Mouse (Mus musculus): ENCODE results near the gene Srms.
"Not testable (repeated sequence)": the region's sequence is repeated elsewhere in the genome, so short reads cannot be mapped to it uniquely, and the experiment has no call there.

Srms gene

DNA sequence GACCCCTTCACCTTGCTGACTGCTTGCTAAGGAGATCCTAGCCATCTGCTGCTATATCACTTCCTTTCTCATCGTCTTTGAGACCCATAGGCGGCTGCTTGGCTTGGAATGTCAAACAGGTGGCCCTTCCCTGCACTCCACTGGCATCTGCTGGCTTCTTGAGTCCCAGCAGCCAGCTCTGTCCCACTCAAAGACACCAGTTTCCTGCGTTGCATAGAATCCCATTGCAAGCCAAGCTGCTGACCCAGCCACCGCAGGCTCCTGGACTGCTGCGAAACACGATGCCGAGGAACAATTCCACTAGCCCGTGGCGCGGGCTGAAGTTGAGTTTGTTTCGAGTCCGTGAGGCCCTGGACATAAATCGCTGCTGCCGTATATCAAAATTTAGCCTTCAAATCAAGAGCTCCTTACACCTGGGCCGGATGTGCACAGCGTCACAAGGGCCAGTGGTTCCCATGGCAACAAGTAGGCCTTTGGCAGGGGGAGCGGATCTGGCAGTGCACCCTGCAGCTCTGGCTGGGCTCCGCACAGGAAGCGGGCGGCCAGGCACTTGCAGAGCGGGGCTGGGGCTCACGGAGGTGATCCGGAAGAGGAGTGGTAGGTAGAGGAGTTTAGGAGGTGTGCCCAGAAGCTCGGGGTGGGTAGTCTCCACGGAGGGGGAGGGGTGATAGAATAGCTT is 6.7 kb upstream of the Srms start, which contains the start of gene Fndc11:
Gene Fndc11 (plus strand): TSS at position 476 of the 679 bp plus-strand sequence.
- no peak for DNase-seq (ENCODE audit: low spot score)

DNA sequence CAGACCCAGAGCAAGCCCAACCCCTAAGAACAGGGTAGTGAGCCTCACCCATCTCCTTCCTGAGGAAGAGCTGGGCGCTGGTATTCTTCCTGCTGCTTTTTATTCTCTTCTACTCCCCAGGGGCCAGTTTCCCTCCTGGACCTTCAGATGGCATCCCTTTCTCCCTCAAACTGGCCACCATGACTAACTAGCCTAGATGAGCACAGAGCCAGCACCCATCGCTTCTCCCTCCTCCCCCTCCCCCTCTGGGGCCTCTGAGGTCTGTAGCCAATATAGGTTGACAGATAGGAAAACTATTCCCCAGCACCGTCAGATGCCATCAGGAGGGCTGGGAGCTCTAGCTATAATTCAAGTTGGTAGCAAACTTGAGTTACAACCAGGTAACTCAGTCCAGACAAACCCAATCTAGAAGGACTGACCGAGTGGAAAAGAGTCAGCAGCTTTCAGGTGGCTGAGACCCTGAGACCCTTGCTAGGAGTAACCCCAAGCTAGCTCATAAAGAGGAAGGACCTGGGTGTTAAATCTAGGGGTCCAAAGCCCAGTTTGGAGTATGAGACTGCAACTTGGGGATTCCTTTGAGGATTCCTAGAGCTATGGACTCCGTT is 6.0 kb upstream of the Srms start:
- DNase-seq (ENCODE audit: low spot score), result no peak

DNA sequence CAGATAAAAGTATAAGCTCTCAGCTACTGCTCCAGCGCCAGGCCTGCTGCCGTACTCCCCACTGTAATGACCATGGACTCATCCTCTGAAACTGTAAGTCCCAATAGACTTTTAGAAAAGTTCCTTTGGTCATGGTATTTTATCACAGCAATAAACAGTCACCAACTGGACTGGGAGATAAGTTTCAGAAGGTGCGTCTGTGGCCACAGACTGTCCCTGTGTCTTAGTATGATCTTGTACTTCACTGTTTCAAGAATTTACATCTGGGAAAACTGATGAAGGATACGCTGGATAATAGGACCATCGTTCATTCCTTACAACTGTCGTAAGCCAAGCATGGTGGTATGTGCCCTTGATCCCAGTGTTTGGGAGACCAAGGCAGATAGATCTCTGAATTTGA is 3.1 kb upstream of the Srms start:
- no peak for DNase-seq (ENCODE audit: low spot score)

GRCm38 (mm10) chr2:181212389-181213020 is 480 bp downstream of the Srms start:
- DNase-seq (ENCODE audit: low spot score), result no peak

DNA sequence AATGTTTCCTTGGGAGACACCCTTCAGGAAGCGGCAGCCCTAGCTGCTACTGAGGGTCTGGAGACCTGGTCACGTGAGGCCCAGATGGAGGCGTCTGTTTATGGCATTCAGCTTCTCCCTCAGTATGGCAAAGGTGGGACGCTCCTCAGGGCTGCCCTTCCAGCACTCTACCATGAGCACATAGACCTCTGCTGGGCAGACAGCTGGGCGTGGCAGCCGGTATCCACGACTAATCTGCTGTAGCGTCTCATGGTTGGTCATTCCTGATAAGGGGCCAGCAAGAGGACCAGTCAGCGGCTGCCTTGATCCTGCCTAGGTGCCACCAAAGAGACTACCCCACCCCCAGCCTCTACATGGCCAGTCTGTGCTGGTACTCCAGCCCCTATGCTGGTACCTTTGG is 6.9 kb downstream of the Srms start:
- no peak for DNase-seq (ENCODE audit: low spot score)

GRCm38 (mm10) chr2:181205678-181206077 is 7.3 kb downstream of the Srms start:
- DNase-seq (ENCODE audit: low spot score), result no peak

DNA sequence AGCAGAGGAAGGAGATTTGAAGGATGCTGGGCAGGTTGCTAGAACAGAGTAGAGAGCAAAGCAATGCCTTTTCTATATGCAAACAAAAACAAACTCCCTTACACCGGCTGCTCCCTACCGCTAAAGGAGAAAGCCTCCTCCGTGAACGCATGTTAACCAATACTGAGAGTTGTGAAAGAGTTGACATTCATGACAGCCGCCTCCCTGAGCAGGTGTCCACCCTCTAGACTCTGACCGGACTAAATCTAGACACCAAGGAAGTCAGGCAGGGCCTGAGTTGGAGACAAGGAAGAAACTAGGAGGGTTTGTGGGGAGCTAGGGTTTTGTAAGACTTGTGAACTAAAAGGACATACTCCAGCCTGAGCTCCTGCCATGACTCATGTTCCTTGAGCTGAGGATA is 10.1 kb downstream of the Srms start:
- DNase-seq (ENCODE audit: low spot score), result no peak

DNA sequence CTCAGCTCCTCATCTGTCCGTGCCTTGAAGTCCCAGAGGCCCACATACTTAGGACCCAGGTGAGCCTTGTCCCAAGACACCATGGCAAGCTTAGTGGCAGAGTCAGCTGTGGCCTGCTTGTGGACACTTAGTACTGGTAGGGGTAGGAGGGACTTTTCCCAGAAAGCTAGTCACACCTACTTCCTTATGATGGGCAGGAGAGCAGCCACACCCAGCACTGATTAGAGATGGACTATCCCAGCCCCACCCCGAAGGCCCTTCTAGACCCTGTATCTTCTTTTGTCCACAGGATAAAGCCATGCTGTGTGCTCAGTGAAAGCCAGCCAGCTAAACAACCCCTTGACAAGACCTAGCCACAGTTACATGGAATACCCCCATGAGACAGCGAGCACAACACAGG is 10.6 kb downstream of the Srms start, which contains the start of gene Ptk6:
Gene Ptk6 (minus strand): TSS at position 368 of the 400 bp plus-strand sequence.
- DNase-seq (ENCODE audit: low spot score), result no peak

- DNase-seq (ENCODE audit: low spot score), result no peak
Observed at GRCm38 (mm10) chr2:181201606-181202005, 11.4 kb downstream of the Srms start.

DNA sequence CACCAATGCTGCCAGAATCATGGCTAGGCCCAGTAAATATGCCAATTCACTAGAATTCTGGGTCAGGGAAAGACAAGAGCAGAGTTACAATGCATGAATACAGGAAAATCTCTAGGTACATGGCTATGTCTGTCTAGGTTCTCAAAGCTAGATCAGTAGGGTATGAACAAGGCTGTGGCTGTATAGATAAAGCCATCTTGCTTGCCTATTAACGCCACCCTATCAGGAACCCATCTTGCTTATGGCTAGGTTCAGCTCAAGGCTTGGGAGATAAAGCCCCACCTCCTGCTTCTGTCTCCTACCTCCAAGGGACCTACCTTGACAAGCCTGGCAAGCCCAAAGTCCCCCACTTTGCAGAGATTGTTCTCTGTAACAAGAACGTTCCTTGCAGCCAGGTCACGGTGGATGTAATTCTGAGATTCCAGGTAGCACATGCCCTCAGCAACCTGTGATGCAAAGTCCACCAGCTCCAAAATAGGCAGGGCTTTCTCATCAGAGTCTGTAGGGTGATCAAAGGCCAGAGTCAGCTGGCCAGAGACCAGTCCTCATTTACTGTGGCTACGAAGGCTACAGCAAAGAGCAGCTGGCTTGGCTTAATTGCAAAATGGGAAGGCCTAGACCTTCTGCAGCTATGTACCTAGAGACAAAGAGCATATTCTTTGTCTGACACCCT is 16.2 kb downstream of the Srms start:
- no peak for DNase-seq (ENCODE audit: low spot score)

- DNase-seq (ENCODE audit: low spot score), result no peak
Observed at GRCm38 (mm10) chr2:181193044-181193443, 19.9 kb downstream of the Srms start.

DNA sequence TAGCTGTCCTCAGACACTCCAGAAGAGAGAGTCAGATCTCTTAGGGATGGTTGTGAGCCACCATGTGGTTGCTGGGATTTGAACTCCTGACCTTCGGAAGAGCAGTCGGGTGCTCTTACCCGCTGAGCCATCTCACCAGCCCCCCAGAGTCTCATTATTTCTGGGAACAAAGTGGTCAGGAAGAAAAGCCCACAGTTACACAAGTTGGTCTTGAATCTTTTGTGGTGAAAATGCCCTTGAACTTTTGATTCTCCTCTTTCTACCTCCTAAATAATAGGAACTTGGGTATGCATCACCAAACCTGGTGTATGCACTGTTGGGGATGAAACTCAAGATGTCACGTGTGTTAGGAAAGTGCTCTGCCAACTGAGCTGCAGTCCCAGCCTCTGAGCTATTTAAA is 21.0 kb downstream of the Srms start:
- no peak for DNase-seq (ENCODE audit: low spot score)

DNA sequence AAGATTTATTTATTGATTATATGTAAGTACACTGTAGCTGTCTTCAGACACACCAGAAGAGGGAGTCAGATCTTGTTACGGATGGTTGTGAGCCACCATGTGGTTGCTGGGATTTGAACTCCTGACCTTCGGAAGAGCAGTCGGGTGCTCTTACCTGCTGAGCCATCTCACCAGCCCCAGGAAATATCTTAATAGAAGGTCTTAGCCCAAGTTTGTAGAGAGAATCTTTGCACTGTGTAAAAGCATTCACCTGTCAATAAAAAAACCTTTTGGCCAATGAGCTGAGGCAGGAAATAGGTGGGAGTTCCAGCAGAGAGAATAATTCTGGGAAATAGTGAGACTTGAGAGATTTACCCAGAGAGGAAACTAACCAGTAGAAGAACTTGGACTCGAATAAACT is 21.6 kb downstream of the Srms start:
- not testable (repeated sequence) for DNase-seq (ENCODE audit: low spot score)

DNA sequence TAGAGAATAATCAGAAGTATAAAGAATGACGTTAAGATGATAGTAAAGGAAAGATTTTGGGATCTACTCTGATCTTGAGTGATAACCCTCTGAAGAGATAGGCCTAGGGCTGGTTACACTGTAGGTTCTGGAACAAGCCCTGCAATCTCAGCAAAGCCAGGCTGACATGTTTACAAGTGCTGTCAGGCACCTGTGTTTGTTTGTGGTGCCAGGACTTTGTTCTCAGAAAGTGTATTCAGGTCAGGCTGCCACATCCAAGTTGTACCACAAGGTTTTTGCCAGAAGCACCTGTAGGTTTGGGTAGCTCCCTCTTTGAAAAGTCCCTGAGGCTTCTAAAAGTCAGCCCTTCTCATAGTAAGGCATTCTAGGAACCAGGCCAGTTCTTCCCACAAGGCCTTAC is 23.7 kb downstream of the Srms start:
- no peak for DNase-seq (ENCODE audit: low spot score)

GRCm38 (mm10) chr2:181188681-181189080 is 24.3 kb downstream of the Srms start:
- DNase-seq (ENCODE audit: low spot score), result no peak

DNA sequence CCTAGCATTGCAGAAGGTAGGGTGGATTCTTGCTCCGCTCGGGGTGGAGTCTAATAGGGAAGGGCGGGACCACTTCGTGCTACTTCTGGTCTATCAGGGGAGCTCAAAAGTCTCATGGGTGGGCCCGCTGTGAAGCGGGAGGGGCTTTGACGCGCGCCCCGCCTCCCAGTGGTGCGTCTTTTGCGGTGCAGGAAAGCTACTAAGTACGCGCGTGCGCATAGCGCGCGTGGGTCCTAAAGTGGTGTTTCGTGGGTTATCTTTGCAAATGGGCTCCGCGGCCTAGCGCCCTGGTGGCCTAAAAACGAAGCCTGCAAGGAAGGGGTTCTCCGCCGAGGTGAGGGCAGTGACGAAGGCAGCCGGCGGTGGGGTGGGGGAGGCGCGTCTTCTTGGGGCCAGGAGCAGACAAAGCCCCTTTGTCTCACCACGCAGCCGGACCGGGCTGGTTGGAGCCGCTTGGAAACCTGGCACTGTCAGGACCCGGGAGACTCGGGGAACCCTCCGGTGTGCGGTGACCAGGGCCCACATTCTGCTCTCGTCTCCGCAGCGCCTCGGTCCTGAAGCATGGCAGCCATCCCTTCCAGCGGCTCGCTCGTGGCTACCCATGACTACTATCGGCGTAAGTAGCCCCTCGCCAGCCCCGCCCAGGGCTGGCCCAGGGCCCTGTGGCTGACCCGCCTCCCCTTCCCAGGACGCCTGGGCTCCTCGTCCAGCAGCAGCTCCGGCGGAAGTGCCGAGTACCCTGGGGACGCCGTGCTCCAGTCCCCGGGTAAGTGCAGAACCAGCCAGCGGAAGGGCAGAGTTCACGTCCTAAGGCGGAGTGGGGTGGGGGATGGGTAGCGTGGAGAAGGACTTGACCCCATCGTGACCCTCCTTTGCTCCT is 25.6 kb downstream of the Srms start, which contains the start of gene Ppdpf:
Gene Ppdpf (plus strand): TSS at position 127 of the 880 bp plus-strand sequence.
- peak; percentile 95 for DNase-seq (ENCODE audit: low spot score)

DNA sequence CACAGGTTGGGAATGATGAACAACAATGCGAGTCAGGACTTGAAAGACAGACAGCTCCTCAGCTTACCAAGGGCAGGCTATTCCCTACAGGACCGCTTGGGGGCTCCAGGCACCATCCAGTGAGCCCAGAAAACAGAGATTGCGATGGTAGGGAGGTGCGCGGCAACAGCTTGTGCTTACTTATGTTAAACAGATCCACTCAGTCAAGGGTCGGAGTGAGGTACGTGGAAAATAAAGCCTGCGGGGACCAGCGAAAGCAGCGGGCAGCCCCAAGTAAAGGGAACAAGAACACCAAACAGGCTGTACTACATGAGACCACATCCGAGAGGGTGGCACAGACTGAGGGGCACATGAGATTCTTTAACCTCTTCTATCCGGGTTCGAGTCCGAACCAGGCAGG is 26.4 kb downstream of the Srms start:
- DNase-seq (ENCODE audit: low spot score), result peak; percentile 96

DNA sequence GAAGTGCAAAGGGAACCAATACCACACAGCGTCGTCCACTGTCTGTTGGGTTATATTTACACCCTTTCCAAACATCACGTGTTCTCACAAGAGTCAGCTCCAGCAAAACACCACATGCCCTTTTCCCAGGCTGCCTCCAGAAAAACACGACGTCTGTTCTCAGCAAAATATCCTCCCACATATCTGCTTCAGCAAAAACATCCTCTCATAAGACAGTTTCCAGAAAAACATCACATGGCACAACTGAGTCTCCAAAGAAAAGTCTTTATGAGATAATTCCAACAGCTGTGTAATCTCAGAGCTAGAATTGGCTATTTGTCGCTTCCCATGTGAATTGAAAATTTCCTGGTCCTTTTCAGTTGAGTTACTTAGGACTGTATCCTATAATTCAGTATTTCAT is 32.1 kb downstream of the Srms start:
- no peak for DNase-seq (ENCODE audit: low spot score)

DNA sequence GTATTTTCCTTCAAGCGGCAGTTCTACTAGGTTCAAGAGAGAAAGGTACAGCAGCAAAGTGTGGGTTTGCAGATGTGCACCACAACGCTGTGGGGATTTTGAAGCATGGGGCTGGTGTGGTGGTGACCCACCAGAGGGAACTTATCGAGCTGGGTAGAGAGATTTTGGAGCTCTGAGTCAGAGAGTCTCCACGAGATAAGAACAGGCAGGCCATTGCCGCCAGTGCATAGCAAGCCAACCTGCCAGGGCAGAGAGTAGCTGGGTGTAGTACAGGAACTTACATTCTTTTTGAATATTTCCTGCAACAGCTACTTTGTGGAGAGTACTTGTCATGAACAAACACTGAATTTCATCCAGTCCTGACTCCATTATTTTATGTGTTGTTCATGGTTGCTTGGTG is 34.5 kb downstream of the Srms start:
- DNase-seq (ENCODE audit: low spot score), result no peak

GRCm38 (mm10) chr2:181178015-181178414 is 35.0 kb downstream of the Srms start:
- DNase-seq (ENCODE audit: low spot score), result peak; percentile 49

GRCm38 (mm10) chr2:181174646-181175045 is 38.3 kb downstream of the Srms start:
- DNase-seq (ENCODE audit: low spot score), result no peak

GRCm38 (mm10) chr2:181166469-181166868 is 46.5 kb downstream of the Srms start:
- no peak for DNase-seq (ENCODE audit: low spot score)
